Mouse (Mus musculus): Measurements from ENCODE around the gene Hp1bp3. TPM values are rescaled to one million over a fixed set of nuclear protein-coding genes. Genes with fewer than 3 reads are reported as not detected.

Gene Hp1bp3
- polyA plus RNA-seq, 1 experiment from 2014 or later = 192 TPM

DNA sequence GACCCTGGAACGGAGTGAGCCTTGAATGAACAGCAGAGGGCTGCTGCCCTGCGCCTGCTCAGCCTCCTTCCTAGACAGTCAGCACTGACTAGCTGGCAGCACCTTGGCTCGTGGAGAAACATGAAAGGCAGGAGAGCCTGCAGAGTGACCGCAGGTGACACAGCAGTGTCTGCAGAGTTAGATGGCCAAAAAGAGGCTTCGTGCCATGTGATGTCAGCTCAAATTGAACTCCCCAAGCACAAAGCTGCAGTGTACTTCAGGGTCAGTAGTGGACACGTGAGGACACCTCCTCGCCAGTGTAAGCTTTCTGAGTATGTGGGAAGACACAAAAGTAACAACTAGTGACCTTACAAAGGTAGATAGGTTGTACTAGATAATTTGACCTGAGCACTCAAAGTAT is 30.1 kb upstream of the Hp1bp3 start:
- no peak for ATAC-seq (ENCODE audit: insufficient number of reproducible peaks, insufficient read depth, low FRiP score, low read depth)
- Histone ChIP-seq H3K4me3 (ENCODE audit: low read depth, low read length) (no peak overlapping the region), H3K4me2 (replicated peaks; ENCODE audit: low read depth, low read length) (no peak overlapping the region), H3K9me3 (ENCODE audit: control insufficient read depth, low read depth, low read length) (no peaks in the 10 kb centered on the region), H3K27ac (ENCODE audit: low read length) (no peak overlapping the region), H3K9ac (replicated peaks; ENCODE audit: low read depth, low read length) (no peak overlapping the region), H3K4me1 (ENCODE audit: control insufficient read depth, insufficient read depth, low read length) (no peaks in the 10 kb centered on the region), H3K36me3 (ENCODE audit: control insufficient read depth, insufficient read depth, low read length) (peaks cover 64% of the 10 kb centered on the region), H3K27me3 (ENCODE audit: control insufficient read depth, insufficient read depth, low read length) (no peaks in the 10 kb centered on the region)
- 91% methylated on average over 7 of the region's 7 CpGs for WGBS

DNA sequence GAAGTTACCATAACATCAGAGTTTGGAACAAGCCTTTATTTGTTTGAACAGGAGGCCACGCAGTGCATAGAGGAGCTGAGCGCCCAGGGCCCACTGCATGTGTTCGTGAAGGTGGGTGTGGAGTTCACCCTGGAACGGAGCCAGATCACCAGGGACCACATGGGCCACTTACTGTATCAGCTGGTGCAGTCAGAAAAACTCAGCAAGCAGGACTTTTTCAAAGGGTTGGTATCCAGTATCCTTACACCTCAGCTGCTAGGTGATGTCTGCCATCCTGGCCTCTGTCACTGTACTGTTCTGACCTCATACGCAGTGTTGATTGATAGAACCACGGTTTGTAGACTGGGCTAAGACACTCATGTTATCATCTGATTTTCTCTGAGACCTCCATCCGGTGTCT is 28.1 kb upstream of the Hp1bp3 start:
- Histone ChIP-seq H3K4me1 (ENCODE audit: control insufficient read depth, insufficient read depth, low read length) (no peaks in the 10 kb centered on the region), H3K4me3 (ENCODE audit: low read depth, low read length) (no peak overlapping the region), H3K27me3 (ENCODE audit: control insufficient read depth, insufficient read depth, low read length) (no peaks in the 10 kb centered on the region), H3K36me3 (ENCODE audit: control insufficient read depth, insufficient read depth, low read length) (peaks cover 70% of the 10 kb centered on the region), H3K4me2 (replicated peaks; ENCODE audit: low read depth, low read length) (no peak overlapping the region), H3K9me3 (ENCODE audit: control insufficient read depth, low read depth, low read length) (no peaks in the 10 kb centered on the region), H3K9ac (replicated peaks; ENCODE audit: low read depth, low read length) (no peak overlapping the region), H3K27ac (ENCODE audit: low read length) (no peak overlapping the region)
- no peak for ATAC-seq (ENCODE audit: insufficient number of reproducible peaks, insufficient read depth, low FRiP score, low read depth)
- WGBS = 85% methylated on average over 7 of the region's 7 CpGs

DNA sequence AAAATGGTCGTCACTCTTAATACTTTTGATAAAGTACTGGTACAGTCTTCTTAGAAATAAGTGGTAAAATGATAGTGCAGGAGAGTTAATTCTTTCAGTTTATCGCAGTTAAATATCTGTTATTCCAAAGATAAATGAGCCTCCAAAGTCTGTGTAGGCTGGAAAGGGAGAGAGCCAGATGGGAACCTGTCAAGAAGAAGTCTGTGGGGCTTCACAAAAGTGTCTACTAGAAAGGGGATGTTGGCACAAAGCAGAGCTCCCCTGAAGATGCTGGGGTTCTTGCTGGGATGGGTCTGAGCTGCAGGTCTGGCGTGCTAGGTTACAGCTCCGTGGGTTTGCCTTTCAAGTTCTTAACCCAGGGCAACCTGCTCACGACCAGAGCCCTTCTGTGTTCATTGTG is 23.5 kb upstream of the Hp1bp3 start:
- H3K36me3 ChIP-seq (ENCODE audit: control insufficient read depth, insufficient read depth, low read length) = peaks cover 79% of the 10 kb centered on the region
- no peak for ATAC-seq (ENCODE audit: insufficient number of reproducible peaks, insufficient read depth, low FRiP score, low read depth)
- no peaks in the 10 kb centered on the region for H3K27me3 ChIP-seq (ENCODE audit: control insufficient read depth, insufficient read depth, low read length)

DNA sequence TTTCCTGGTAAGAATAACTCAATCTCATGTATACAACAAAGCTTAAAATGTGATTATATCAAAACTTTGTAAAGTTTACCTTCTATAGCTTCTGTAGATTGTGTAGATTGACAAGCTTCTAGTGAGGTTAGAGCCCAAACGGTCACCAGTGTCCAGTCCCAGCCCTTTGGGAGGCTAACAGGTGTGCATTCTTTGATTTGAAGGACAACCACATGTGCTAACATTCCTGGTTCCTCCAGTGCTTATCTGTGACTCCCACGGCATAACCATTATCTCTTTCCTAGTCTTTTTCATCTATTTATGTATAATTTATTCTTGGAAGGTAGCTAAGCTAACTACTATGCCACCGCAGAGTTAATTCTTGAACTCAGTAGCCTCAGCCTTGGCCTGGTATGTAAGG is 15.3 kb upstream of the Hp1bp3 start:
- H3K4me2 ChIP-seq (replicated peaks; ENCODE audit: low read depth, low read length) = no peak overlapping the region
- H3K36me3 ChIP-seq (ENCODE audit: control insufficient read depth, insufficient read depth, low read length) = peaks cover 77% of the 10 kb centered on the region
- H3K9me3 ChIP-seq (ENCODE audit: control insufficient read depth, low read depth, low read length) = no peaks in the 10 kb centered on the region
- no peak for ATAC-seq (ENCODE audit: insufficient number of reproducible peaks, insufficient read depth, low FRiP score, low read depth)
- WGBS = 86% methylated on average over 3 of the region's 3 CpGs
- no peaks in the 10 kb centered on the region for H3K4me1 ChIP-seq (ENCODE audit: control insufficient read depth, insufficient read depth, low read length)
- H3K27ac ChIP-seq (ENCODE audit: low read length) = no peak overlapping the region
- no peak overlapping the region for H3K4me3 ChIP-seq (ENCODE audit: low read depth, low read length)
- H3K9ac ChIP-seq (replicated peaks; ENCODE audit: low read depth, low read length) = no peak overlapping the region
- no peaks in the 10 kb centered on the region for H3K27me3 ChIP-seq (ENCODE audit: control insufficient read depth, insufficient read depth, low read length)

More for the DNA sequence above, 23.5 kb upstream of the Hp1bp3 start:
- no peak overlapping the region for H3K4me3 ChIP-seq (ENCODE audit: low read depth, low read length)
- H3K4me2 ChIP-seq (replicated peaks; ENCODE audit: low read depth, low read length) = no peak overlapping the region
- H3K27ac ChIP-seq (ENCODE audit: low read length) = no peak overlapping the region
- H3K9me3 ChIP-seq (ENCODE audit: control insufficient read depth, low read depth, low read length) = no peaks in the 10 kb centered on the region
- no peaks in the 10 kb centered on the region for H3K4me1 ChIP-seq (ENCODE audit: control insufficient read depth, insufficient read depth, low read length)
- H3K9ac ChIP-seq (replicated peaks; ENCODE audit: low read depth, low read length) = no peak overlapping the region
- WGBS = 89% methylated on average over 5 of the region's 5 CpGs

DNA sequence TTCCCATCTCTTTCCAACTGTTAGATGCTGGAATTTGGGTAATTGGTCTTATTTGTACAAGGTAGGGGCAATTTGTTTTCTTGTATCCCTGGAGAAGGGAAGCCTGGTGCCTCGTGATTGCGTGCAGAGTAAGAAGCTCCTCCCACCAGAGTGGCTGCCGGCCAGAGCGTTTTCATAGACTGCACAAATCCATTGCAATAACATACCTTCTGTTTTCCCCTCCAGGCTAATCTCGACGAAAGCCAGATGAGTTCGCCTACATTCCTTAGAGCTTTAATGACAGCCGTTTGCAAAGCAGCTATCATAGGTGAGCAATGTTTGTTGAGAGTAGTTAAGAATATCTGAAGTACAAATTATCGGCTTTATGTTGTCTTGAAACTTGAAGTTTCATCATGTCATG is 14.4 kb upstream of the Hp1bp3 start:
- Histone ChIP-seq H3K4me1 (ENCODE audit: control insufficient read depth, insufficient read depth, low read length) (no peaks in the 10 kb centered on the region), H3K27ac (ENCODE audit: low read length) (no peak overlapping the region), H3K4me3 (ENCODE audit: low read depth, low read length) (no peak overlapping the region), H3K9ac (replicated peaks; ENCODE audit: low read depth, low read length) (no peak overlapping the region), H3K4me2 (replicated peaks; ENCODE audit: low read depth, low read length) (no peak overlapping the region), H3K27me3 (ENCODE audit: control insufficient read depth, insufficient read depth, low read length) (no peaks in the 10 kb centered on the region), H3K9me3 (ENCODE audit: control insufficient read depth, low read depth, low read length) (no peaks in the 10 kb centered on the region), H3K36me3 (ENCODE audit: control insufficient read depth, insufficient read depth, low read length) (peaks cover 71% of the 10 kb centered on the region)
- no peak for ATAC-seq (ENCODE audit: insufficient number of reproducible peaks, insufficient read depth, low FRiP score, low read depth)
- 61% methylated on average over 9 of the region's 9 CpGs for WGBS

DNA sequence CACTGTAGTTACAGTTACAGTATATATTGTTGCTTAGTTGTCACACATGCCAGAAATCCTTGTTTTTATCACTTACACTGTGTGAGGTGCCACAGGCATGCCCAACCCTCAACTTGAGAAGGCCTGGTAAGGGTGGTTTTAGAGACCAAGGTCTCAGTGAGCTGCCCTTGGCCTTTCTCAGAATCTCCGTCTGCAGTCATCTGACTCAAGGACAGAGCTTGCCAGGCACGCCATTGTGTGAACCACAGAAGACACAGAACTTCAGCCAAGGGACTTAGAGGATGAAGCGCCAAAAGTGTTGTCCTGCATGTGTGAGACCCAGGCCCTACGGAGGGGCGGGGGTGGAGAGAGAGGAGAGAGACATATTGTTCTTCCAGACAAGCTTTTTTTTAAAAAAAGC is 6.0 kb upstream of the Hp1bp3 start:
- WGBS = 87% methylated on average over 5 of the region's 5 CpGs
- no peak overlapping the region for H3K4me2 ChIP-seq (replicated peaks; ENCODE audit: low read depth, low read length)
- no peak overlapping the region for H3K27ac ChIP-seq (ENCODE audit: low read length)
- no peak overlapping the region for H3K9ac ChIP-seq (replicated peaks; ENCODE audit: low read depth, low read length)
- H3K4me1 ChIP-seq (ENCODE audit: control insufficient read depth, insufficient read depth, low read length) = peaks cover 4% of the 10 kb centered on the region; the same call in 1 of the 2 replicates
- no peak overlapping the region for H3K4me3 ChIP-seq (ENCODE audit: low read depth, low read length)
- no peaks in the 10 kb centered on the region for H3K9me3 ChIP-seq (ENCODE audit: control insufficient read depth, low read depth, low read length)
- no peak for ATAC-seq (ENCODE audit: insufficient number of reproducible peaks, insufficient read depth, low FRiP score, low read depth)
- no peaks in the 10 kb centered on the region for H3K27me3 ChIP-seq (ENCODE audit: control insufficient read depth, insufficient read depth, low read length)
- H3K36me3 ChIP-seq (ENCODE audit: control insufficient read depth, insufficient read depth, low read length) = peaks cover 37% of the 10 kb centered on the region

DNA sequence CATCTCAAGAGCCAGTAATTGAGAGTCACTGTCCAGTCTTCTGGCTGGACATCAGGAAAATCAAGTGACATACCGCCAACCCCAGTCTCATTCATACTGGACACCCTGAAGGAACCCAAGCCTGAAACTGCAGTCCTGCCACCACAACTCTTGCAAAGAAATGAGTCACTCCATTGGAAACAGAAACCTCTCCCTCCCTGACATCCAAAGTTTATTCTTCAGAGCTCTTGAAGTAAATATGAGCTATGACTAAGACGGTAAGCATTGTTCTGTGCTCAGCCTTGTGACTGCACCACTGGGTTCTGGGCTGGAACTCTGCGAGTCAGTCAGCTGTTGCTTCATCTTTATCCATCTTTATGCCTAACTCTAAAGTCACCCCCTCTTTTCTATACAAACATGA is 2.2 kb upstream of the Hp1bp3 start:
- WGBS = 61% methylated on average over 3 of the region's 3 CpGs
- no peak for ATAC-seq (ENCODE audit: insufficient number of reproducible peaks, insufficient read depth, low FRiP score, low read depth)
- peaks cover 12% of the 10 kb centered on the region; the same call in 1 of the 2 replicates for H3K36me3 ChIP-seq (ENCODE audit: control insufficient read depth, insufficient read depth, low read length)
- no peak overlapping the region for H3K9ac ChIP-seq (replicated peaks; ENCODE audit: low read depth, low read length)
- H3K4me2 ChIP-seq (replicated peaks; ENCODE audit: low read depth, low read length) = no peak overlapping the region
- no peak overlapping the region for H3K27ac ChIP-seq (ENCODE audit: low read length)
- peaks cover 23% of the 10 kb centered on the region for H3K4me1 ChIP-seq (ENCODE audit: control insufficient read depth, insufficient read depth, low read length)
- H3K9me3 ChIP-seq (ENCODE audit: control insufficient read depth, low read depth, low read length) = no peaks in the 10 kb centered on the region
- no peak overlapping the region for H3K4me3 ChIP-seq (ENCODE audit: low read depth, low read length)
- no peaks in the 10 kb centered on the region for H3K27me3 ChIP-seq (ENCODE audit: control insufficient read depth, insufficient read depth, low read length)

DNA sequence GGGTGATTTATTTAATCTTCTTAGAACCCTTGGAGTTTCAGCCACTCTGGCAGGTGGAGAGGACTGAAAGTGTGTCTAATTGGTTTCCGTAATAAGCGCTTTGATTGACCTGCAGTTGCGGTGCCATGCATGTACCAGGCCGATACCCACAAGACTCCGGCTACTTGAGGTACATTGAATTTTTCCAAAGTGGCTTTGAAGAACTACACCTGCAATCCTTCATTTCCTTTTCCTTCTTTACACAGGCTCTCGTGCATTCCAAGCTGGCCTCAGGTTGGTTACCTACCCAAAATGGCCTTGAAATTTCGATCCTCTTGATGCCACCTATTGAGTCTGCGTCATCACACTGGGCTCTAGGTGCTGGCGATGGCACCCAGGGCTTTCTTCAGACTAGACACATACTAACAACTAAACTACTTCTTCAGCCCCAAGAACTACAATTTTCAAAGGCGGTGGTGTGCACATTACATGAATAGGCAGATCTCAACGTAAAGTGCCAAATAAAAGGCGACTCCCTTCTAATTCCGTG is 361 bp upstream of the Hp1bp3 start:
- Histone ChIP-seq H3K27ac (ENCODE audit: low read length) (peak overlapping the region; percentile 99), H3K27me3 (ENCODE audit: control insufficient read depth, insufficient read depth, low read length) (no peaks in the 10 kb centered on the region), H3K4me3 (ENCODE audit: low read depth, low read length) (peak overlapping the region; percentile 91), H3K9ac (replicated peaks; ENCODE audit: low read depth, low read length) (peak overlapping the region; percentile 90), H3K9me3 (ENCODE audit: control insufficient read depth, low read depth, low read length) (no peaks in the 10 kb centered on the region), H3K4me1 (ENCODE audit: control insufficient read depth, insufficient read depth, low read length) (peaks cover 33% of the 10 kb centered on the region), H3K4me2 (replicated peaks; ENCODE audit: low read depth, low read length) (peak overlapping the region; percentile 42), H3K36me3 (ENCODE audit: control insufficient read depth, insufficient read depth, low read length) (no peaks in the 10 kb centered on the region; the same call in 1 of the 2 replicates)
- WGBS = 44% methylated on average over 13 of the region's 13 CpGs
- ATAC-seq (ENCODE audit: insufficient number of reproducible peaks, insufficient read depth, low FRiP score, low read depth) = no peak

DNA sequence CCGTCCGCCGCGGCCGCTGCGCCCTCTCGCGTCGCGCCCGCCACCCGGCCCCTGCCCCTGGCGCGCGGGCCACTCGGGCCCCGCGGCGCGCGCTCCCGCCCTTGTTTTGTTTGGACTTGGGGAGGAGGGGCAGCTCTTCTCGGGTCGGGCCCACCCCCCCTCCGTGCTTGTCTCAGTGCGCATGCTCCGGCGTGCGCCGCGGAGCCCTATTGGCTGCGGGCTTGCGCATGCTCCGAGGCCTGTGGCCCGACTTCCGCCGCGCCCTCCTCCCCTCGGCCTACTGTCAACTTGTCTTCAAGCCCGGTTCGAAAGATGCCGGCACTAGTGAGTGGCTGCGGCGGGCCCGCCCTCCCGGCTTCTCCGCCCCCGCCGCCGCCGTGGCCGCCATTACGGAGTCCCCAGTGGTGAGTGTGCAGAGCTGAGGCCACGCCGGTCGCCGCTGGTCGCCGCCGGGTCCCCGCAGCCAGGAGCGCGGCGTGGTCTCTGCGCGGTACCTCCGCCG is 846 bp downstream of the Hp1bp3 start:
- WGBS = under 1% methylated on average over 38 of the region's 68 CpGs
- H3K36me3 ChIP-seq (ENCODE audit: control insufficient read depth, insufficient read depth, low read length) = peaks cover 5% of the 10 kb centered on the region
- H3K4me3 ChIP-seq (ENCODE audit: low read depth, low read length) = peak overlapping the region; percentile 91
- peak overlapping the region; percentile 90 for H3K4me2 ChIP-seq (replicated peaks; ENCODE audit: low read depth, low read length)
- no peaks in the 10 kb centered on the region for H3K9me3 ChIP-seq (ENCODE audit: control insufficient read depth, low read depth, low read length)
- peak; percentile 95 for ATAC-seq (ENCODE audit: insufficient number of reproducible peaks, insufficient read depth, low FRiP score, low read depth)
- H3K27ac ChIP-seq (ENCODE audit: low read length) = peak overlapping the region; percentile 99
- H3K9ac ChIP-seq (replicated peaks; ENCODE audit: low read depth, low read length) = peak overlapping the region; percentile 98
- H3K27me3 ChIP-seq (ENCODE audit: control insufficient read depth, insufficient read depth, low read length) = no peaks in the 10 kb centered on the region
- H3K4me1 ChIP-seq (ENCODE audit: control insufficient read depth, insufficient read depth, low read length) = peaks cover 33% of the 10 kb centered on the region

Measured in stomach, embryonic 14.5 days (tissue).